Mouse (Mus musculus): ENCODE data around the gene 1110032A03Rik. TPM values are rescaled to one million over a fixed set of nuclear protein-coding genes. Genes with fewer than 3 reads are reported as not detected.

The 1110032A03Rik gene
- polyA plus RNA-seq, 1 experiment from 2014 or later, result 55.0 TPM

DNA sequence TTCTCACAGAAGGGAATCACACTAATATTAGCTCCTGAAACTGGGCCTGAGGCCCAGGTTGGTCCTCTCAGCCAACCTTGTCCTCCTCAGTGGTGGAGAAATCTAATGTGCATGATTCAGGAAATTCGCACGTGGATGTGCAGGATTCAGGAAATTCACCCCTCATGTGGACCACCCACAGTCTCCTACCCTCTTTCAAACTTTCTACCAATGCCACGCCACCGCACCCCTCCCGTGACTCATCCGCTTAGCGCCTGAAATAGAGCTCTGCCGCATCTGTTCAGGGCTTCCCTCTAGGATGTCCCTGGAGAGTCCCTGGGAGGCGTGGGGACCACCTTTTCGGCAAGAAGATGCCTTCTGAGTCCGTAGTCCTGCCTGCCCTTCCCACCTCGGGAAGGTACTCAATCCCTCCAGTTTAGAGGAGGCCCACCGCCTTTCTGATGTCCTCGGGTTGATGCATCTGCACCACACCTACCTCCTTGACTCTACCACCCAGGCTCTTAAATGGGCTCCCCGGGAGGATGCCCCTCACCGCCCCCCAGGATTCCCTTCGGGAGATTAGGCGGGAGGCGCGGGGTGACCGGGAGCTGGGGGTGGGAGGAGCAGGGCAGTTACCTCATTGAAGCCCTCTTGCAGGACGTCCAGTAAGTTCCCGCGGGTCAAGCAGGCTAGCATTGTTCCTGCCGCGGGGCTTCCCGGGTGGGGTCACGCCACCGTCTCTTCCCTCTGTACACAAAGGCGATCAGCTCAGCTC is 48.0 kb downstream of the 1110032A03Rik start:
- Histone ChIP-seq H3K27me3 (no peaks in the 10 kb centered on the region), H3K36me3 (no peaks in the 10 kb centered on the region), H3K4me1 (replicated peaks) (peaks cover 61% of the 10 kb centered on the region), H3K9me3 (no peaks in the 10 kb centered on the region), H3K4me2 (peak overlapping the region; percentile 79), H3K9ac (peak overlapping the region; percentile 67), H3K27ac (replicated peaks) (peak overlapping the region; percentile 90), H3K4me3 (peak overlapping the region; percentile 61)
- no peak; the same call in 1 of the 2 replicates for ATAC-seq (ENCODE audit: low FRiP score, low read depth)
- WGBS, result 1% methylated on average over 30 of the region's 30 CpGs

DNA sequence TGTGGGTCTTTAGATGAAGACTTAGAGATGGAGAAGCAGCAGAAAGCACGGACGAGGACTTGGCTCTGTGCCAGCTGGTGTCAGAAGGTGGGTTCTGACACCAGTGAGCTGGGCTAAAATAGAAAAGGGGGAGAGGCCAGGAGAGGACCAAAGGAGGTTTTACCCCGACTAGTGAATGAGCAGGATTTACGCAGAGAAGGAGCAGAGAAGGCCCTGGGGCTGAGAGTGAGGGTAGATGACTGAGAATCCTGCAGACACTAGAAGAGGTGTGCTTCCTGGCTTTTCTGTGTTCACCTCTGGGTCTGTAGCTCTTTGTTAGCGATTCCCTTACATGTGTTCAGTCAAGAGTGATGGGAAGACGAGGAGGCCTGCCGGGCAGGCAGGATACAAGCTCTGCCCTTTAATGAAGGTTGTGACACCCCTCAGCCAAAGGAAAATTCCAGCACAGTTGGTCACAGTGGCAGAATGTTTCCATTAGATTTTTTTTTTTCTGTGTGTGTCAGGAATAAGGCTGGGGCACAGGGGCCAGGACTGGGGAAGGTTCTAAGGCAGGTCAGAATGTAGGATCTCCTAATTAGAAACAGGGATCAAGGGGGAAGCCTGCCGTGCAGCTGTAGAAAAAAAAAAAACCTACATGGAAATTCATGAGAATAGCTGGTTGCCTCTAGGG is 49.3 kb downstream of the 1110032A03Rik start:
- ATAC-seq (ENCODE audit: low FRiP score, low read depth), result no peak
- peaks cover 66% of the 10 kb centered on the region for H3K4me1 ChIP-seq (replicated peaks)
- 22% methylated on average over 8 of the region's 8 CpGs for WGBS

DNA sequence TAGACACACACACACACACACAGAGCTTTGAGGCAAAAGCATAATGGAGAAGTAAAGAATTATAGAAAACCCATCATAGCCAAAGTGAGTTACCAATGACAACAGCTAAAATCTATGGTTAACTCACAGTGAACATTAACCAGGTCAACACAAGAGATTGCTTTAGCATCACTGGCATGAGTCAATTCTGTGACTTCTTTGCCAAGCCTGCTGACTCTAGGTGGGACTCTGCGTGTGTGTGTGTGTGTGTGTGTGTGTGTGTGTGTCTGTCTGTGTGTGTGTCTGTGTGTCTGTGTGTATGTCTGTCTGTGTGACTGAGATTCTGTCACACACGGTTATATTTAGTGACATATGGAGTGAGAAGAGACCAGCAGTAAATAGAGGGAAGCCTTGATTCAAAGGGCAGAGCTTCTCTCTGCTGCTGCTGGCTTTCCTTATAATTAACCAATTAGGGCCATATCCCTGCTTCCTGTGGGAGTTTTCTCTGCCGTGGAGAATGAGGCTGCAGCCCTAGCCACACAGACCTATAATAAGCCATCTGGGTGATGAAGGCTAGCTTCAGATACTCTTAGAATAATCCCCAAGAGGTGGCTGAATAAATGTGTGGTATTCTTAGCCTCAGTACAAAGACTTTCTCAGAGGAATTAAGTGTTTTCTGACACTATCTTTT is 50.5 kb downstream of the 1110032A03Rik start:
- Histone ChIP-seq H3K36me3 (no peaks in the 10 kb centered on the region), H3K9me3 (no peaks in the 10 kb centered on the region), H3K4me3 (no peak overlapping the region), H3K9ac (no peak overlapping the region), H3K27ac (replicated peaks) (peak overlapping the region; percentile 43), H3K4me1 (replicated peaks) (peaks cover 66% of the 10 kb centered on the region), H3K27me3 (no peaks in the 10 kb centered on the region), H3K4me2 (peak overlapping the region; percentile 79)
- WGBS, result 31% methylated on average over 3 of the region's 3 CpGs
- ATAC-seq (ENCODE audit: low FRiP score, low read depth), result no peak

More for the DNA sequence above, 49.3 kb downstream of the 1110032A03Rik start:
- Histone ChIP-seq H3K36me3 (no peaks in the 10 kb centered on the region), H3K4me3 (peak overlapping the region; percentile 61), H3K9ac (no peak overlapping the region; the same call in 1 of the 2 replicates), H3K4me2 (peak overlapping the region; percentile 79), H3K9me3 (no peaks in the 10 kb centered on the region), H3K27ac (replicated peaks) (peak overlapping the region; percentile 90), H3K27me3 (no peaks in the 10 kb centered on the region)

DNA sequence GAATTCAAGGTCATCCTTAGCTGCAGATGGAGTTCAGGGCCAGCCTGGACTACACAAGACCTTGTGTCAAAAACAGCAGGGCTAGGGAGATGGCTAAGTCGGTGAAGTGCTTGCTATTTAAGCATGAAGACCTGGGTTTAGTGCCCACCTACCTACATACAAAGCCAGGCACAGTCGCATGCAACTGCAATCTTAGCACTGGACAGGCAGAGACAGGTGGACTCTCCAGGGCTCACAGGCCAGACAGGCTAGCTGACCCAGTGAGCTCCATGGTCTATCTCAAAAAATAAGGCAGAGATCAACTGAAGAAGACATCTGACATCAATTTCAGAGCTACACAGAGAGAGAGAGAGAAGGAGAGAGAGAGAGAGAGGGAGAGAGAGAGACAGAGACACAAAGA is 51.2 kb downstream of the 1110032A03Rik start:
- no peaks in the 10 kb centered on the region for H3K27me3 ChIP-seq
- H3K9me3 ChIP-seq, result no peaks in the 10 kb centered on the region
- no peak overlapping the region for H3K4me3 ChIP-seq
- H3K9ac ChIP-seq, result no peak overlapping the region
- 74% methylated on average over 2 of the region's 2 CpGs for WGBS
- peak overlapping the region; percentile 79 for H3K4me2 ChIP-seq
- peaks cover 66% of the 10 kb centered on the region for H3K4me1 ChIP-seq (replicated peaks)
- no peak for ATAC-seq (ENCODE audit: low FRiP score, low read depth)
- H3K27ac ChIP-seq (replicated peaks), result peak overlapping the region; percentile 59
- no peaks in the 10 kb centered on the region for H3K36me3 ChIP-seq

DNA sequence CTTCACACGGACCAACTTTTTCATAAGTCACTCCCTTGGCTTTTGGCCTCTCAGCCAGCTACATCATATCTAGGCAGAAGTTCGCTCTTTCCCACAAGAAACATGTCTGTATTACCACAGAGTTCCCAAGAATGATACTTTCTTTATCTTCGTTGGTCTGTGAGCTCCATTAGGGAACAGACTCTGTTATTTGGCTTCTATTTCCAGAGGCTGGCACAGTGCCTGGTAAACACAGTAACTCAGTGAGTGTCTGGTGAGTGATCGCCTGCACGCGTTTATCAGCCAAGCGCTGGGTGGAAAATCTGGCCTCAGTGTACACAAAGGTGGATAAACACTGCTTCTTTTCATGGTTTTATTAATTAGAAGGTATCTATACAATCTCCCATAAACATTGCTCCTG is 51.9 kb downstream of the 1110032A03Rik start:
- Histone ChIP-seq H3K27me3 (no peaks in the 10 kb centered on the region), H3K4me3 (no peak overlapping the region; the same call in 1 of the 2 replicates), H3K9ac (no peak overlapping the region), H3K4me1 (replicated peaks) (peaks cover 59% of the 10 kb centered on the region), H3K27ac (replicated peaks) (peak overlapping the region; percentile 59), H3K9me3 (no peaks in the 10 kb centered on the region), H3K36me3 (no peaks in the 10 kb centered on the region), H3K4me2 (peak overlapping the region; percentile 38)
- no peak for ATAC-seq (ENCODE audit: low FRiP score, low read depth)
- 34% methylated on average over 7 of the region's 7 CpGs for WGBS

DNA sequence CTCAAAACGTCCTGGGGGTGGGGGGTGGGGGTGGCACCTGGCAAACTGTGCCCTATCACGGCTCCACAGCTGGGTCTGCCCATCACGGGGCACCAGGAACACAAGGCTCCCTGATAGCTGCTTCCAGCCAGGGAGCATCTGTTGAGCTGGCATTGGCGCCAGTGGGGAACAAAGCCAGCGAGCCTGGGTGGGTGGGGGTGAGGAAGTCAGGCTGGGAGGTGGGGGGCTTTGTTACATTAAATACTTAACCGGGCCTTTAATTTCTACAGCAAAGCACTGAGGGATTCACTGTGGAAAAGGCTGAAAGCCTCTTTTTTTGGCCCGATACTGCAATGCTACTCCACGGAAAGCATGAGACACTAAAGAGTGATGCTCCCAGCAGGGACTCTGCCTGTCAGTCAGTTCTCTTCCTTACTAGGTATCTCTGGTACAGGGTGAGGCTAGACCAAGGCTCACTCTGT is 52.8 kb downstream of the 1110032A03Rik start:
- peak; percentile 43; the same call in 1 of the 2 replicates for ATAC-seq (ENCODE audit: low FRiP score, low read depth)
- peaks cover 56% of the 10 kb centered on the region for H3K4me1 ChIP-seq (replicated peaks)

DNA sequence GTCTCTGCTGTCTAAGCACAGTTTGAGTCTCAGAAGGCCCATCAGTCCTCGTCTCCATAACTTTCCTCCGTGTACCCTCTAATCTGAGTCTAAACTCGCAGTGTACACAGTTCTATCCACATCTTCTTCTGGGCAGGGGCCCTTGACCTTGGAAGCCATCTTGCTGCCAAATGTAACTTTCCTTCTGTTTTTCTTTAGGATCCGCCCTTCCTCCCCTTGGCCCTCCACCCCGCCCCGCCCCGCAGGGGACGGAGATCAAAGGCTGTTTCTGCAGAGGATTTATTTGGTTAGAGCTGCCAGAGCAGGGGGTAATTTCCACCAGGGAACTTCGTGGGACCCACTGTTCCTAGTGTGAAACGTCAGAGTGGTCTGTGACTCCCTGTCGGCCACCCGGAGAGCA is 54.3 kb downstream of the 1110032A03Rik start:
- 41% methylated on average over 12 of the region's 12 CpGs for WGBS
- Histone ChIP-seq H3K36me3 (no peaks in the 10 kb centered on the region), H3K4me1 (replicated peaks) (peaks cover 42% of the 10 kb centered on the region), H3K9me3 (no peaks in the 10 kb centered on the region), H3K9ac (no peak overlapping the region), H3K27me3 (no peaks in the 10 kb centered on the region), H3K4me2 (no peak overlapping the region), H3K4me3 (no peak overlapping the region), H3K27ac (replicated peaks) (no peak overlapping the region)
- ATAC-seq (ENCODE audit: low FRiP score, low read depth), result no peak

More for the DNA sequence above, 52.8 kb downstream of the 1110032A03Rik start:
- H3K9me3 ChIP-seq, result no peaks in the 10 kb centered on the region
- H3K9ac ChIP-seq, result no peak overlapping the region
- H3K4me2 ChIP-seq, result peak overlapping the region; percentile 38
- no peaks in the 10 kb centered on the region for H3K27me3 ChIP-seq
- WGBS, result 20% methylated on average over 8 of the region's 8 CpGs
- peak overlapping the region; percentile 59 for H3K27ac ChIP-seq (replicated peaks)
- H3K4me3 ChIP-seq, result no peak overlapping the region
- no peaks in the 10 kb centered on the region for H3K36me3 ChIP-seq

DNA sequence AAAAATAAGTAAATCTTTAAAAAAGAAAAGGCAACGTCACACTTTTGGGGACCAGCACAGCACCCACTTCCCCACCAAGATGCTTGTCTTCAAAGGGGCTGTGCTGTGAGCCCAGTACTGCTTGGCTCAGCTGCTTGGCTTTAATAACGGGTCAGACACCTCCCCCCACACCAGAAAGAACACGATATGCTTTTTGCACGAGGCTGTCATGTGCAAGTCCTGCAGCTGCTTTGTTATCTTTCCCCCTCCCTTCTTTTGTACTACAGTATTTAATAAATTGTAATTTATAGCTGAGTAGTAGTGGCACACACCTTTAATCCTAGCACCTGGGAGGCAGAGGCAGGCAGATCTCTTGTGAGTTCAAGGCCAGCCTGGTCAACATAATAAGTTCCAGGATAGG is 56.4 kb downstream of the 1110032A03Rik start:
- no peak overlapping the region for H3K4me3 ChIP-seq
- H3K9ac ChIP-seq, result no peak overlapping the region
- no peaks in the 10 kb centered on the region for H3K9me3 ChIP-seq
- H3K27ac ChIP-seq (replicated peaks), result no peak overlapping the region
- 84% methylated on average over 4 of the region's 4 CpGs for WGBS
- no peak overlapping the region for H3K4me2 ChIP-seq
- H3K36me3 ChIP-seq, result no peaks in the 10 kb centered on the region
- no peak for ATAC-seq (ENCODE audit: low FRiP score, low read depth)
- H3K4me1 ChIP-seq (replicated peaks), result peaks cover 20% of the 10 kb centered on the region
- no peaks in the 10 kb centered on the region for H3K27me3 ChIP-seq

DNA sequence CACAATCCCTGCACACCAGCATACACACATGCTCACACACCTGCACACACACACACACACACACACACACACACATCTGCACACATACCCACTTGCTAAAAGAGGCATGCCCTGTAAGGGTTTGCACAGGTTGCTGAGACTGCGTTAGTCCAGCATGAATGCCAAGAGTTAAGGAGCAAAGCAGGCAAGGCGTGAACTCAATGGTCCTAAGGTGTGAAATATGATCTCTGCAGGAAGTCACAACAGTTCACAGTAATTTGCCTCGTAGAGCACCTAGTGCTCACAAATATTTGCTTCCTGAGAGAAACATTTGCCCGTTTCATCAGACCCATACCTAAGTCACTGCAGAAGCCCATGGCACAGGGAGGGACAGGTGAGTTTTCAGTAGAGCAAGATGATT is 61.1 kb downstream of the 1110032A03Rik start:
- no peak for ATAC-seq (ENCODE audit: low FRiP score, low read depth)
- no peaks in the 10 kb centered on the region for H3K27me3 ChIP-seq
- H3K4me2 ChIP-seq, result no peak overlapping the region
- H3K9ac ChIP-seq, result no peak overlapping the region
- H3K4me1 ChIP-seq (replicated peaks), result no peaks in the 10 kb centered on the region
- H3K36me3 ChIP-seq, result peaks cover 6% of the 10 kb centered on the region; the same call in 1 of the 2 replicates
- 72% methylated on average over 4 of the region's 4 CpGs for WGBS
- H3K4me3 ChIP-seq, result no peak overlapping the region
- H3K27ac ChIP-seq (replicated peaks), result no peak overlapping the region
- no peaks in the 10 kb centered on the region for H3K9me3 ChIP-seq

Other genes starting within 250 kb of the 1110032A03Rik start
- 108 TPM in 2 replicates for gene Pts, start 246.8 kb downstream of the 1110032A03Rik start, polyA plus RNA-seq (2015; fragmentation: Nextera tagmentation; extraction: Ambion mirVana)
- 17.2 and 26.3 TPM in 2 replicates for gene Il18, start 220.7 kb downstream of the 1110032A03Rik start, polyA plus RNA-seq (2015; fragmentation: Nextera tagmentation; extraction: Ambion mirVana)
- gene Bco2, start 220.3 kb downstream of the 1110032A03Rik start, polyA plus RNA-seq (2015; fragmentation: Nextera tagmentation; extraction: Ambion mirVana), result 0.47 and 0.60 TPM in 2 replicates
- 0.17 TPM in 1 of 2 replicates, not detected in the other for gene Tex12, start 214.2 kb downstream of the 1110032A03Rik start, polyA plus RNA-seq (2015; fragmentation: Nextera tagmentation; extraction: Ambion mirVana)
- 263 and 265 TPM in 2 replicates for gene Sdhd, start 171.7 kb downstream of the 1110032A03Rik start, polyA plus RNA-seq (2015; fragmentation: Nextera tagmentation; extraction: Ambion mirVana)
- 341 and 392 TPM in 2 replicates for gene Timm8b, start 171.6 kb downstream of the 1110032A03Rik start, polyA plus RNA-seq (2015; fragmentation: Nextera tagmentation; extraction: Ambion mirVana)
- 5.1 and 6.5 TPM in 2 replicates for gene Pih1d2, start 158.2 kb downstream of the 1110032A03Rik start, polyA plus RNA-seq (2015; fragmentation: Nextera tagmentation; extraction: Ambion mirVana)
- gene Nkapd1, start 158.1 kb downstream of the 1110032A03Rik start, polyA plus RNA-seq (2015; fragmentation: Nextera tagmentation; extraction: Ambion mirVana), result 17.9 and 18.4 TPM in 2 replicates
- gene Dlat, start 115.7 kb downstream of the 1110032A03Rik start, polyA plus RNA-seq (2015; fragmentation: Nextera tagmentation; extraction: Ambion mirVana), result 51.7 and 52.4 TPM in 2 replicates
- gene Dixdc1, start 36.0 kb downstream of the 1110032A03Rik start, polyA plus RNA-seq (2015; fragmentation: Nextera tagmentation; extraction: Ambion mirVana), result 31.3 and 31.7 TPM in 2 replicates
- gene 2310030G06Rik, start 29.0 kb downstream of the 1110032A03Rik start, polyA plus RNA-seq (2015; fragmentation: Nextera tagmentation; extraction: Ambion mirVana), result 1.7 and 2.0 TPM in 2 replicates
- gene Cryab, start 24.2 kb downstream of the 1110032A03Rik start, polyA plus RNA-seq (2015; fragmentation: Nextera tagmentation; extraction: Ambion mirVana), result 13.3 and 15.4 TPM in 2 replicates
- 1.6 and 1.8 TPM in 2 replicates for gene Hspb2, start 23.2 kb downstream of the 1110032A03Rik start, polyA plus RNA-seq (2015; fragmentation: Nextera tagmentation; extraction: Ambion mirVana)
- gene Fdxacb1, start 7.3 kb downstream of the 1110032A03Rik start, polyA plus RNA-seq (2015; fragmentation: Nextera tagmentation; extraction: Ambion mirVana), result 11.1 and 11.3 TPM in 2 replicates
- gene Alg9, start 501 bp downstream of the 1110032A03Rik start, polyA plus RNA-seq (2015; fragmentation: Nextera tagmentation; extraction: Ambion mirVana), result 60.5 and 60.6 TPM in 2 replicates
- gene Ppp2r1b, start 69.8 kb upstream of the 1110032A03Rik start, polyA plus RNA-seq (2015; fragmentation: Nextera tagmentation; extraction: Ambion mirVana), result 43.8 and 44.8 TPM in 2 replicates
- 15.1 and 15.2 TPM in 2 replicates for gene Sik2, start 233.6 kb upstream of the 1110032A03Rik start, polyA plus RNA-seq (2015; fragmentation: Nextera tagmentation; extraction: Ambion mirVana)